Mouse (Mus musculus) ovary, postnatal 14 days (tissue): ENCODE data around the gene Taar7e.
"Not testable (repeated sequence)": the region's sequence is repeated elsewhere in the genome, so short reads cannot be mapped to it uniquely, and the experiment has no call there.

ENCODE experiments used
- DNase-seq: peaks from one replicate; pipeline ENCODE4 v3.0.0; 2022; ENCODE audit warnings: low spot score

Taar7e gene

DNA sequence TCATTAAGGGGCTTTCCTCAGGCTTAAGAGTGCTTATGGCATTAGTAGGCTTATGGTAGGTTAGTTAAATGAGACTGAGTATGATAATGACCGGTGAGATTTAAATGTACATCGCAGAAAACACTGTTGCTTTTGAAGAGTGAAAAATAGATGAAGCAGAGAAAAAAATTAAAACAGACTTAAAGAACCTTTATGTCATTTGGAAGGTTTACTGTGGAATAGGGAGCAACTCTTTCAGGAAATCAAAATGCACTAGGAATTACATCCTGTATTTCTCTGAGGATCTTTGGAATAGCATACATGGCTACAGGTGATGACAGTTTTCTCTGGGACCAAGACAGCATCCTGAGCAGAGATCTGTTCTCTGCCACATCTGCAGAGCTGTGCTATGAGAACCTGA lies at the start of gene Taar7e:
TSS of gene Taar7e (plus strand) at position 301 of the 400 bp plus-strand sequence.
- no peak for DNase-seq

DNA sequence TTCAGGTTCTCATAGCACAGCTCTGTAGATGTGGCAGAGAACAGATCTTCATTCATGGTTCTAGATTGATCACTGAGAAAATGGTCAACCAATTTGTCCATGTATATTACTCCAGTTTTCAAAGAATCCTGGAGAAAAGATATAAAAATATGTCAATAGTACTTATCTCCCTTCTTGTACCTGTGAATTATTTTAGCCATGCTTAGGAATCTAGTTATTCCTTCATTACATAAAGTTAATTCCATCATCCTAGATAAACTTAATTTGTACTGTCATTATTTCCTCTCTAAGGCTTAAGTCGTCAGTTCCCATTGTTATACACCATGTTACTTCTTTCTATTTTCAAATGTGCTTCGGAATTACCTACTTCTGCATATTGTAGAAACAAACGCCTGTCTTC lies 44.0 kb upstream of the Taar7e start, which contains the start of gene Taar7a:
TSS of gene Taar7a (minus strand) at position 101 of the 400 bp plus-strand sequence.
- DNase-seq, result no peak

DNA sequence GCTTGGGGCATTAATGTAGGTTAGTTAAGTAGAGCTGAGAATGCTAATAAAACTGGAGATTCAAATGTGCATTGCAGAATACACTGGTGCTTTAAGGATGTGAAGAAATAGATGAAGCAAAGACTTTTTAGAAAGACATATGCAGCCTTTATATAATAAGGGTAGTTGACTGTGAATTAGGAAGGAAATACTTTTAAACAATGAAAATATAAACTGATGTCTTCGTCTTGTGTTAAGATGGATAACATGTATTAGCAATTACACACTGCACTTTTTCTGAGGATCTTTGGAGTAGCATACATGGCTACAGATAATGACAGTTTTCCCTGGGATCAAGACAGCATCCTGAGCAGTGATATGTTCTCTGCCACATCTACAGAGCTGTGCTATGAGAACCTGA lies 37.8 kb upstream of the Taar7e start, which contains the start of gene Taar7b:
TSS of gene Taar7b (plus strand) at position 301 of the 400 bp plus-strand sequence.
- DNase-seq, result no peak

DNA sequence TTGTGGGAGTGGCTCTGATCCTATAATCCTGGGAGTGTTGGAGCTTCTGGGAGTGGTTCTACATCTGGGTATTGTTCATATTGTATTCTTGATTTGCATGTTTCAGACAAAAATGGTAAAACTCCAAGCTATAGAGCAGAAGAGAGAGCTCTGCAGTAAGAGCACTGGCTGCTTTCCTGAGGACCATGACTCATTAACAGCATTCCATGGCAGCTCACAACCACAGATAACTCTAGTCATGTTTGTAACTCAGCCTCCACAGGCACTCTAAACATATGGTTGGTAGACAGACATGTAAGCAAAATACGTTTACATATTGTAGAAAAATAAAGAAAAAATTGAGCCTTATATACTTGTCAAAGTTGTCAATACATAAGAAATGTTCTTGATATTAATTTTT lies 31.0 kb upstream of the Taar7e start:
- DNase-seq, result no peak

DNA sequence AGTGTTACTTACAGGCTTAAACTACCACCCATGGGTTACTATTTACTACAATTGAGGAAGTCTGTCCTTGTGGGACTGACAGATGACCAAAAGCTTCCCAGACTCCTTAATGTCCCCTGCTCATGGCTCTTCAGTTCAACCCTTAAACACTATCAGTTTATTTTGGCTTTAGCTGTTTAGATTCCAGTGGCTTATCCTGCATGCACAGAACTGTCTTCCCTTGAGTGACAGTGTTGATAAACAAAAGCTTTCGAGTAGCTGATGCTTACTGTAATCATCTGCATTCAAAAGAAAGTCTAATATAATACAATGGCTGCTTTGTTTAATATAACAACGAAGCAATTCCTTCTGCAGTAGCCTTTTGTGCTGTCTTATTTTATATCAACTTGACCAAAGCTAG lies 30.4 kb upstream of the Taar7e start:
- DNase-seq, result no peak

DNA sequence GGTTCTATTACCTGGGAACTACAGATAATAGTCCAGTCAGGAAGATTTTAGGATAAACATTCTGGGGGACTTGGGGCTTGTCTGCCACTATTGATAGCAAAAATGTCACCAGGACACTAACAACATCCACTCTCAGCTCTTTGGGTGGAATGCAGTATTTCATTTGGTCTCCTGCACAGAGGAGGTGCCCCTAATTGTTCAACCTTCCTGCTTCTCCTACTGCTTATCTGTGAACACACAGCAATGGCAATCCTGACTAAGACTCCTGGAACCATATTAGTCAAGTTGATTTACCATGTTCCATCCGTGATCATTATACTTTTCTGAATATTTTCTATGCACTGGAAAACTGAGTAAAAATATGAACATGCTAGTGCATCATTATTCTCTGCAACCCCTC lies 29.3 kb upstream of the Taar7e start:
- no peak for DNase-seq

DNA sequence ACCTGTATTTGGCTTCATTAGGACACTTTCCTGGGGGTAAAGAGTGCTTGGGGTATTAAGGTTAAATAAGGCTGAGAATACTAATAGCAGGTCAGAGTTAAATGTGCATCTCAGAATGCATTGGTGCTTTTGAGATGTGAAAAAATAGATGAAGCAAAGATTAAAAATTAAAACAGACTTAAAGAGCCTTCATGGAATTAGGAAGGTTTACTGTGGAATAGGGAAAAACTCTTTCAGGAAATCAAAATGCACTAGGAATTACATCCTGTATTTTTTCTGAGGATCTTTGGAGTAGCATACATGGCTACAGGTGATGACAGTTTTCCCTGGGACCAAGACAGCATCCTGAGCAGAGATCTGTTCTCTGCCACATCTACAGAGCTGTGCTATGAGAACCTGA lies 10.5 kb upstream of the Taar7e start, which contains the start of gene Taar7d:
TSS of gene Taar7d (plus strand) at position 301 of the 400 bp plus-strand sequence.
- no peak for DNase-seq

DNA sequence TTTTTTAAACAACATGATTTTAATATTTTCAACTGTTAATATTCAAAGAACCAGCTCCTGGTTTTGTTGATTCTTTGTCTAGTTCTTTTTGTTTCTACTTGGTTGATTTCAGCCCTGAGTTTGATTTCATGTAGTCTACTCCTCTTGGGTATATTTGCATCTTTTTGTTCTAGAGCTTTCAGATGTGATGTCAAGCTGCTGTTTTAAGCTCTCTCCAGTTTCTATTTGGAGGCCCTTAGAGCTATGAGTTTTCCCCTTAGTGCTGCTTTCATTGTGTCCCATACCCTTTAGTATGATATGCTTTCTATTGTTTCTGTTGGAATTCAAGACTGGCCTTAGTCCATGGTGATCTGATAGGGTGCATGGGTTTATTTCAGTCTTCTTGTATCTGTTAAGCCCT lies 6.1 kb upstream of the Taar7e start:
- DNase-seq, result no peak

DNA sequence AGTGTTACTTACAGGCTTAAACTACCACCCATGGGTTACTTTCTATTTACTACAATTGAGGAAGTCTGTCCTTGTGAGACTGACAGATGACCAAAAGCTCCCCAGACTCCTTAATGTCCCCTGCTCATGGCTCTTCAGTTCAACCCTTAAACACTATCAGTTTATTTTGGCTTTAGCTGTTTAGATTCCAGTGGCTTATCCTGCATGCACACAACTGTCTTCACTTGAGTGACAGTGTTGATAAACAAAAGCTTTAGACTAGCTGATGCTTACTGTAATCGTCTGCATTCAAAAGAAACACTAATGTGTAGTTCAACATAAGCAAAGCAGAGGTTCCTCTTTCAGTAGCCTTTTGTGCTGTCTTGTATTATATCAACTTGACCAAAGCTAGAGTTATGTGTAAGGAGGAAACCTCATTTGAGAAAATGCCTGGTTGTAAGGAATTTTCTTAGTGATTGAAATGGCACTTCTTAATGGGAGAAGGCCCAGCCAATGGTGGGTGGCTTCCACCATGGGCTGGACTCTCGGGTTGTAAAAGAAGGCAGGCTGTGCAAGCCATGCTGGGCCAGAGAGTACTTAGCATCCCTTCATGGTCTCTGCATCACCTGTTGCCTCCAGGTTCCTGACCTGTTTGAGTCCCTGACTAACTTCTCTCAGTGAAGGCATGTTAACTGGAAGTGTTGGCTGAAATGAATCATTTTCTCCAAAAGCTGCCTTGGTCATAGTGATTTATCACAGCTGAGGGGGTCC lies 2.9 kb downstream of the Taar7e start:
- no peak for DNase-seq

DNA sequence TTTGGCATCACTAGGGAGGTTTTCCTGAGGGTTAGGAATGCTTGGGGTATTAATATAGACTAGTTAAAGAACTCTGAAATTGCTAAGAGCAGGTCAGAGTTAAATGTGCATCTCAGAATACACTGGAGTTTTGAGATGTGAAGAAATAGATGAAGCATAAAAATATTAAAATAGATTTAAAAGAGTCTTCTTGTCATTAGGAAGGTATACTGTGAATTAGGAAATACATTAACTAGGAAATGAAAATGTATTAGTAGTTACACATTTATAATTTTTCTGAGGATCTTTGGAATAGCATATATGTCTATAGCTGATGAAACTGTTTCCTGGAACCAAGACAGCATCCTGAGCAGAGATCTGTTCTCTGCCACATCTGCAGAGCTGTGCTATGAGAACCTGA lies 11.8 kb downstream of the Taar7e start, which contains the start of gene Taar7f:
TSS of gene Taar7f (plus strand) at position 301 of the 400 bp plus-strand sequence.
- no peak for DNase-seq

DNA sequence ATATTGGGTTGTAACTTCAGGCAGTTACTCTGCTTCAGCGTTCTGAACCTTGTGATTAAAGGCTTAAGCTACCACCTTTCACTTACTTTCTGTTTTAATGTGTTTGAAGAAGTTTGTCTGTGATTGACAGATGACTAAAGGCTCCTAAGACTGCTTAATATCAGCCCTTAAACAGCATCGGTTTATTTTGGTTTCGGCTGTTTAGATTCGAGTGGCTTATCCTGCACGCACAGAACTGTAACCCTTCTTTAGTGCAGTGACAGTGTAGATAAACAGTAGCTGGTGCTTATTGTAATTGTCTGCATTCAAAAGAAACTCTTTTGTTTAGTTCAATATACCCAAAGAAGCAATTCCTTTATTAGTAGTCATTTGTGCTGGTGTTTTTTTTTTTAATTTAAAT lies 14.6 kb downstream of the Taar7e start:
- no peak for DNase-seq

DNA sequence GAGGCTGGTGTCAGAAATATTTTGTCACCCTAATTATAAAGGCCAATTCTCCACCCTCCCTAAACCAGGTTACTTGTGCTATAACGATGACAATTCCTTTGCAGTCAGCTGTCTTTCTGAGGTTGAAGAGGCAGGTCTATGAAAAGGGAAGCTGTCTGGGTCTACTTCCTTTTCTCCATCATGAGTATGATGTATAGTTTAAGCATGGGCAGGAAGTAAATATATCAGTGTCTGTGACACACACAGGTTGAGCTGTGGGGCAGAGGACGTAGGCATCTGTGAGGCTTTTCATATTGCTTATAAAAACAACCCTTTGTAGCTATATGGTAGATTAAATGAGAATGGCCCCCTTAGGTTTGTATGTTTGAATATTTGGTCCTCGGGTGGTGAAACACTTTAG lies 21.6 kb downstream of the Taar7e start:
- no peak for DNase-seq

DNA sequence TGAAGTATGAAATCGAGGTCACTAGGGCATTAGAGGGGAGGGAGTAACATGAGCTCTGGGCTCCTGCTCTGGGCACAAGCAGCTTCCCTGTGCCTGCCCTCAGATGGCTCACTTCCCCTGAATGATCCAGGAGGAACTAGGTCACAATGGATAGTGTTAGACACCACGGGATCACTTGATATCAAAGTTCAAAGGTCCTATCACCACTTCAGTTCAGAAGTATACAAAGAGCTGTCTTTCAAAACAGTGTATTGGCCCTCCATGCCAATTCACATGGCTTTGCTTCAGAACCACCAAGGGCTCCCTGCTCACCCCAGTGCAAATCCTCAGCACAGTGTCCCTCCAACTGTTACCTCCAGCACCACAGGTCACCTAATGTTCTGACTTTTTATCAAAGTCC lies 37.3 kb downstream of the Taar7e start:
- not testable (repeated sequence) for DNase-seq

DNA sequence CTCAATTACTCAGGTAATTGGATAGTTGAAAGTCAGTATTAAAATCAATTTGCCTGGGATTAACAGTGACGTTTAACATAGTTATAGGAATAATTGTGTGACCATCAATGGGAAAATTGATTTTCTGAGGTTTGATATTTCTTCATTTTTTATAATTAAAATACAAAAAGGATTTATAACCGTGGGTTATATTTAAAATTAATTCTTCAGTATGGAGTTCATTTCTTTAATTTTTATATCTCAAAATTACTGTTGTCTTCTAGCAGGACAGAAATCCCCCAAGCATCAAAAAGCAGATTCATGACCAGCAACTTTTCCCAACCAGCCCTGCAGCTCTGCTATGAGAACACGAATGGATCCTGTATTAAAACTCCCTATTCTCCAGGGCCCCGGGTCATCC lies 38.8 kb downstream of the Taar7e start, which contains the start of gene Taar8a:
TSS of gene Taar8a (plus strand) at position 301 of the 400 bp plus-strand sequence.
- not testable (repeated sequence) for DNase-seq

DNA sequence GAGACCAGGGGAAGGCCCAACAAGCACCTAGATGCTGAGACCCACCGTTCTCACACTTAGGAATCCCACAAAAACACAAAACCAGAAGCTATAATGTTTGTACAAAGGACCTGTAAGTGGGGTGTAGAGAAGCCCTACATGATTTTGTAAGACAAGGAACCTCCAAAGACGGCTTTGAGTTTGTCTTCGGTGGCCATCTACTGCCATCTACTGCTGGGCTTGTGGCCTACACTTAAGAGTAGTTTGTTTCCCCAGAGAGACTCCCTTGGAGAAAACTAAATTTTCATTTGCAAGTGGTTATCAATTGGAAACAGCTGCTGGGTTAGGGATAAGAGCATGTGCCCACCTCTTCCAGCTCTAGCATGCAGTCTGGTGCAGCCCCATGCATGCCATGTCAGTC lies 42.8 kb downstream of the Taar7e start:
- peak; percentile 46 for DNase-seq

DNA sequence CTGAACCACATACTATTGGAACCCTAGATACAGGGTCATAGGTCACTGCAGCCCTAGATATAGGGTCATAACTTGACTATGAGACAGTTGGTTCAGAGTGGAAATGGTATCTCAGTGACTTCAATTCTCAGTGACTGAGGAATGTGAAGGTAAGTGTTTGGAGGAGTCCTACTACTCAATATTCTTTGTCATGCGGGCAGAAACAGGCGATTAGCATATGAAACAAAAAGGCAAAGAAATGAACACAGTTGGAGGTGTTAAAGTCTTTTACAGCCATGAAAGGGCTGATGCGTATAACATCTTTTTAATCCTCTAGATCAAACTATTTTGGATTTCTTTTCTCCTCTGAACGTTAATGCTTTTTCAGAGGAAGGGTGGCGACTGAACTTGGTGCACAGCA lies 48.5 kb downstream of the Taar7e start:
- DNase-seq, result no peak

DNA sequence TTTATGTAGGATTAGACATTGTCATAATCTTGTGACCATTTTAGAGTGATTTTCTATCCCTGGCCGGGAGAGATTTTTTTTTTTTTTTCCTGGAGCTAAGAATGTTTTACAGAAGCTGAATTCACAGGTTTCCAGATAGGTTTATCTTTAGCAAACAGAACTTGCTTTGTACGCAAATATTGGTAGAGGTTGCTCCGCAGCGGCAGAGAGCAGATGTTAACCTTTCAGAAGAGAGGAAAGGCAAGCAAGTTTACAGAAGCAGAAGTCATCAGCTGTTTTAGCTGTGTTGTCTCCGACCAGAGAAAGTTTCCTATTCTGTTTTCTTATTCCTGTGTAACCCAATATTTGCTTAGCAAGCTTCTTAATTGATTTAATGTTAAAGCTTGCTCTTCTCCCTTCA lies 49.1 kb downstream of the Taar7e start:
- no peak for DNase-seq

DNA sequence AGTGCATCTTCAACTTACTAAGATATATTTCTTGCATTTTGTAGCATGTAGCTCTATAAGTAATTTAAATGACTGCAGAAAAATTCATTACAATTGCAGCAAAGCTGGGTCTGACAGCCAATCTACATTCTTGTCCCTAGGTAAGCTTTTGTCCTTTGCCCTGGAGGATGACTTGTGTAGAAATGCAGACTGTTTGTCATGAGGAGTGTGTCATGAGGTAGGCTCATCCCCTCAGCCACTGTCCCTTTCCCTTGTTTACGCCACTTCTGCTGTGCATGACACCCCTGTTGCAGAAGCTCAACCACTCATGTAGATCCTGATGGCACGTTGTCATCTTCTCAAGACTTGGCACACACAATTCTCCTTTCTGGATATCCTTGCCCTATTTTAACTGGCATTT lies 49.8 kb downstream of the Taar7e start:
- DNase-seq, result no peak
